ENCODE assay signal across 13 mouse cellular contexts in genomic region chr5:5261725-5262296, GRCm38 (mm10).
DNase-seq lines count a peak whose midpoint lies in the region; ATAC-seq and TF ChIP-seq lines count a peak whose summit lies in the region.
"Had no signal": no experiment of that assay in that cellular context is flagged by ENCODE, and none has a peak within 500 bp of the region (broad histone marks: within the 10 kb centered on the region; RNA-seq: fewer than 3 reads in every experiment).

No protein-coding gene starts in this region.

- no peak for TF ChIP-seq CTCF in cortical plate, adult 2 months (IDR thresholded peaks at IDR 0.05; ENCODE audit: extremely low read depth, insufficient read depth, low read length)

- peaks cover 38% of the 10 kb centered on the region for H3K4me1 ChIP-seq in hindbrain, embryonic 13.5 days (replicated peaks)
- H3K4me1 ChIP-seq in hindbrain, embryonic 11.5 days (replicated peaks; ENCODE audit: control insufficient read depth, insufficient read depth, low read length), result no peaks in the 10 kb centered on the region; the same call in 1 of the 2 replicates
- peaks cover 9% of the 10 kb centered on the region; the same call in 1 of the 2 replicates for H3K4me1 ChIP-seq in cortical plate, adult 2 months (ENCODE audit: control insufficient read depth, insufficient read depth, low read length)
- H3K4me1 ChIP-seq in hindbrain, embryonic 16.5 days (ENCODE audit: control insufficient read depth, insufficient read depth, low read depth, low read length), result peaks cover 11% of the 10 kb centered on the region
- H3K4me1 ChIP-seq in forebrain, embryonic 10.5 days, result peaks cover 26% of the 10 kb centered on the region

- no peak for DNase-seq in hindbrain, embryonic 11.5 days (ENCODE audit: low spot score)
- peak; percentile 40 for DNase-seq in lung, postnatal 14 days
- no peak for DNase-seq in frontal cortex, postnatal 10 days (ENCODE audit: low spot score in 2 of 2)
- no peak for DNase-seq in forebrain, embryonic 10.5 days (ENCODE audit: extremely low spot score, low spot score)
- DNase-seq in adrenal gland, postnatal 14 days, result no peak
- DNase-seq: thymus, postnatal 4 days had no signal

- H3K36me3 ChIP-seq in hindbrain, embryonic 13.5 days, result no peaks in the 10 kb centered on the region
- H3K36me3 ChIP-seq in hindbrain, embryonic 11.5 days (ENCODE audit: control insufficient read depth, insufficient read depth, low read length), result no peaks in the 10 kb centered on the region
- no peaks in the 10 kb centered on the region for H3K36me3 ChIP-seq in hindbrain, embryonic 16.5 days (ENCODE audit: control insufficient read depth, insufficient read depth, low read length)
- H3K36me3 ChIP-seq in forebrain, embryonic 10.5 days (replicated peaks), result no peaks in the 10 kb centered on the region
- H3K36me3 ChIP-seq: embryonic facial prominence, embryonic 13.5 days; neural tube, embryonic 12.5 days had no signal

- H3K27ac ChIP-seq in hindbrain, embryonic 13.5 days, result no peak overlapping the region
- no peak overlapping the region for H3K27ac ChIP-seq in hindbrain, embryonic 11.5 days (ENCODE audit: low read depth, low read length)
- H3K27ac ChIP-seq in cortical plate, adult 2 months (ENCODE audit: insufficient read depth, low read length), result no peak overlapping the region
- no peak overlapping the region for H3K27ac ChIP-seq in hindbrain, embryonic 16.5 days (ENCODE audit: low read depth, low read length)
- no peak overlapping the region for H3K27ac ChIP-seq in forebrain, embryonic 10.5 days
- H3K27ac ChIP-seq: embryonic facial prominence, embryonic 13.5 days; macrophage; neural tube, embryonic 12.5 days had no signal

- no peak for ATAC-seq in hindbrain, embryonic 13.5 days (ENCODE audit: low FRiP score)
- no peak for ATAC-seq in hindbrain, embryonic 11.5 days (ENCODE audit: low FRiP score)
- ATAC-seq in hindbrain, embryonic 16.5 days, result no peak

- no peak overlapping the region for H3K4me3 ChIP-seq in hindbrain, embryonic 13.5 days
- H3K4me3 ChIP-seq in hindbrain, embryonic 11.5 days (ENCODE audit: low read depth, low read length), result no peak overlapping the region
- peak overlapping the region; percentile 15; the same call in 1 of the 2 replicates for H3K4me3 ChIP-seq in cortical plate, adult 2 months (ENCODE audit: insufficient read depth, low read length)
- no peak overlapping the region for H3K4me3 ChIP-seq in hindbrain, embryonic 16.5 days (ENCODE audit: low read length)
- H3K4me3 ChIP-seq in forebrain, embryonic 10.5 days, result no peak overlapping the region
- H3K4me3 ChIP-seq: embryonic facial prominence, embryonic 13.5 days; neural tube, embryonic 12.5 days had no signal

- WGBS in hindbrain, embryonic 13.5 days, result 69% methylated on average over 14 of the region's 14 CpGs
- 80% methylated on average over 14 of the region's 14 CpGs for WGBS in hindbrain, embryonic 11.5 days
- WGBS in hindbrain, embryonic 16.5 days, result 71% methylated on average over 14 of the region's 14 CpGs
- WGBS in forebrain, embryonic 10.5 days, result 80% methylated on average over 14 of the region's 14 CpGs

- H3K9ac ChIP-seq in hindbrain, embryonic 13.5 days, result 0 out of 2 replicates have a peak overlapping the region, but pooled peaks have one; percentile 3
- no peak overlapping the region for H3K9ac ChIP-seq in hindbrain, embryonic 11.5 days (ENCODE audit: low read depth, low read length)
- H3K9ac ChIP-seq in hindbrain, embryonic 16.5 days (ENCODE audit: low read depth, low read length), result no peak overlapping the region
- H3K9ac ChIP-seq: embryonic facial prominence, embryonic 13.5 days; neural tube, embryonic 12.5 days had no signal

- H3K4me2 ChIP-seq in hindbrain, embryonic 13.5 days, result peak overlapping the region; percentile 15; the same call in 1 of the 2 replicates
- H3K4me2 ChIP-seq in hindbrain, embryonic 11.5 days (replicated peaks; ENCODE audit: low read depth, low read length), result no peak overlapping the region
- H3K4me2 ChIP-seq in hindbrain, embryonic 16.5 days (ENCODE audit: low read length), result peak overlapping the region; percentile 2; the same call in 1 of the 2 replicates
- H3K4me2 ChIP-seq: embryonic facial prominence, embryonic 13.5 days; neural tube, embryonic 12.5 days had no signal

- no peaks in the 10 kb centered on the region for H3K27me3 ChIP-seq in hindbrain, embryonic 13.5 days
- H3K27me3 ChIP-seq in hindbrain, embryonic 11.5 days (ENCODE audit: control insufficient read depth, insufficient read depth, low read length), result no peaks in the 10 kb centered on the region
- H3K27me3 ChIP-seq in hindbrain, embryonic 16.5 days (replicated peaks; ENCODE audit: control insufficient read depth, insufficient read depth, low read length), result no peaks in the 10 kb centered on the region
- H3K27me3 ChIP-seq in forebrain, embryonic 10.5 days (ENCODE audit: poor library complexity, severe bottlenecking), result no peaks in the 10 kb centered on the region
- H3K27me3 ChIP-seq: CH12.LX; embryonic facial prominence, embryonic 13.5 days; neural tube, embryonic 12.5 days had no signal

- H3K9me3 ChIP-seq in hindbrain, embryonic 13.5 days, result no peaks in the 10 kb centered on the region
- H3K9me3 ChIP-seq in hindbrain, embryonic 11.5 days (ENCODE audit: control insufficient read depth, low read length), result no peaks in the 10 kb centered on the region
- H3K9me3 ChIP-seq in hindbrain, embryonic 16.5 days (ENCODE audit: control insufficient read depth, low read length), result no peaks in the 10 kb centered on the region
- no peaks in the 10 kb centered on the region for H3K9me3 ChIP-seq in forebrain, embryonic 10.5 days
- H3K9me3 ChIP-seq: embryonic facial prominence, embryonic 13.5 days; neural tube, embryonic 12.5 days had no signal

- no peak for TF ChIP-seq POLR2A in cortical plate, adult 2 months (IDR thresholded peaks at IDR 0.05; ENCODE audit: extremely low read depth, insufficient read depth, low read length)
